Mouse (Mus musculus): ENCODE measurements around the gene BC037034. TPM values are rescaled to one million over a fixed set of nuclear protein-coding genes. Genes with fewer than 3 reads are reported as not detected.

The BC037034 gene
- total and polyA plus RNA-seq, 2 experiments from 2014 or later, result 1.1 to 13.4 TPM

Other genes starting within 250 kb of the BC037034 start
- gene Smok3a, start 242.8 kb downstream of the BC037034 start, total RNA-seq (2014; rRNA removed; ENCODE audit: low replicate concordance), result not detected in 2 replicates
- gene Smok3a, start 242.8 kb downstream of the BC037034 start, polyA plus RNA-seq (2015; fragmentation: Nextera tagmentation; extraction: Ambion mirVana), result not detected in 2 replicates
- gene Smok3b, start 242.6 kb downstream of the BC037034 start, total RNA-seq (2014; rRNA removed; ENCODE audit: low replicate concordance), result not detected in 2 replicates
- not detected in 2 replicates for gene Smok3b, start 242.6 kb downstream of the BC037034 start, polyA plus RNA-seq (2015; fragmentation: Nextera tagmentation; extraction: Ambion mirVana)
- not detected in 2 replicates for gene Smok3c, start 210.8 kb downstream of the BC037034 start, total RNA-seq (2014; rRNA removed; ENCODE audit: low replicate concordance)
- not detected in 2 replicates for gene Smok3c, start 210.8 kb downstream of the BC037034 start, polyA plus RNA-seq (2015; fragmentation: Nextera tagmentation; extraction: Ambion mirVana)
- gene Zkscan1, start 178.9 kb downstream of the BC037034 start, total RNA-seq (2014; rRNA removed; ENCODE audit: low replicate concordance), result 10.9 and 19.1 TPM in 2 replicates
- 5.4 and 6.5 TPM in 2 replicates for gene Zkscan1, start 178.9 kb downstream of the BC037034 start, polyA plus RNA-seq (2015; fragmentation: Nextera tagmentation; extraction: Ambion mirVana)
- gene Zscan21, start 147.1 kb downstream of the BC037034 start, total RNA-seq (2014; rRNA removed; ENCODE audit: low replicate concordance), result 7.7 and 14.0 TPM in 2 replicates
- 25.0 and 25.2 TPM in 2 replicates for gene Zscan21, start 147.1 kb downstream of the BC037034 start, polyA plus RNA-seq (2015; fragmentation: Nextera tagmentation; extraction: Ambion mirVana)
- 15.3 and 24.8 TPM in 2 replicates for gene Zfp113, start 108.3 kb downstream of the BC037034 start, total RNA-seq (2014; rRNA removed; ENCODE audit: low replicate concordance)
- gene Zfp113, start 108.3 kb downstream of the BC037034 start, polyA plus RNA-seq (2015; fragmentation: Nextera tagmentation; extraction: Ambion mirVana), result 8.3 and 9.3 TPM in 2 replicates
- gene Cops6, start 103.0 kb downstream of the BC037034 start, total RNA-seq (2014; rRNA removed; ENCODE audit: low replicate concordance), result 39.9 and 45.6 TPM in 2 replicates
- gene Cops6, start 103.0 kb downstream of the BC037034 start, polyA plus RNA-seq (2015; fragmentation: Nextera tagmentation; extraction: Ambion mirVana), result 281 and 291 TPM in 2 replicates
- gene Ap4m1, start 92.0 kb downstream of the BC037034 start, total RNA-seq (2014; rRNA removed; ENCODE audit: low replicate concordance), result 13.9 and 24.1 TPM in 2 replicates
- gene Ap4m1, start 92.0 kb downstream of the BC037034 start, polyA plus RNA-seq (2015; fragmentation: Nextera tagmentation; extraction: Ambion mirVana), result 6.1 and 6.5 TPM in 2 replicates
- 39.5 and 67.6 TPM in 2 replicates for gene Mcm7, start 91.6 kb downstream of the BC037034 start, total RNA-seq (2014; rRNA removed; ENCODE audit: low replicate concordance)
- 33.3 and 39.9 TPM in 2 replicates for gene Mcm7, start 91.6 kb downstream of the BC037034 start, polyA plus RNA-seq (2015; fragmentation: Nextera tagmentation; extraction: Ambion mirVana)
- 52.8 and 77.7 TPM in 2 replicates for gene Taf6, start 76.6 kb downstream of the BC037034 start, total RNA-seq (2014; rRNA removed; ENCODE audit: low replicate concordance)
- 33.4 and 39.1 TPM in 2 replicates for gene Taf6, start 76.6 kb downstream of the BC037034 start, polyA plus RNA-seq (2015; fragmentation: Nextera tagmentation; extraction: Ambion mirVana)
- gene Cnpy4, start 76.5 kb downstream of the BC037034 start, total RNA-seq (2014; rRNA removed; ENCODE audit: low replicate concordance), result 3.6 and 4.7 TPM in 2 replicates
- gene Cnpy4, start 76.5 kb downstream of the BC037034 start, polyA plus RNA-seq (2015; fragmentation: Nextera tagmentation; extraction: Ambion mirVana), result 8.7 and 11.4 TPM in 2 replicates
- 1.4 and 6.8 TPM in 2 replicates for gene Mblac1, start 69.7 kb downstream of the BC037034 start, total RNA-seq (2014; rRNA removed; ENCODE audit: low replicate concordance)
- gene Mblac1, start 69.7 kb downstream of the BC037034 start, polyA plus RNA-seq (2015; fragmentation: Nextera tagmentation; extraction: Ambion mirVana), result 5.1 and 5.6 TPM in 2 replicates
- gene Nxpe5, start 38.1 kb downstream of the BC037034 start, total RNA-seq (2014; rRNA removed; ENCODE audit: low replicate concordance), result 0.76 TPM in 1 of 2 replicates, not detected in the other
- gene Nxpe5, start 38.1 kb downstream of the BC037034 start, polyA plus RNA-seq (2015; fragmentation: Nextera tagmentation; extraction: Ambion mirVana), result 0.07 TPM in 1 of 2 replicates, not detected in the other
- gene Lamtor4, start 8.6 kb downstream of the BC037034 start, total RNA-seq (2014; rRNA removed; ENCODE audit: low replicate concordance), result 60.2 and 102 TPM in 2 replicates
- 101 and 104 TPM in 2 replicates for gene Lamtor4, start 8.6 kb downstream of the BC037034 start, polyA plus RNA-seq (2015; fragmentation: Nextera tagmentation; extraction: Ambion mirVana)
- not detected in 2 replicates for gene Gal3st4, start 8.8 kb upstream of the BC037034 start, total RNA-seq (2014; rRNA removed; ENCODE audit: low replicate concordance)
- gene Gal3st4, start 8.8 kb upstream of the BC037034 start, polyA plus RNA-seq (2015; fragmentation: Nextera tagmentation; extraction: Ambion mirVana), result 0.47 and 0.60 TPM in 2 replicates
- not detected in 2 replicates for gene Gm43720, start 15.9 kb upstream of the BC037034 start, total RNA-seq (2014; rRNA removed; ENCODE audit: low replicate concordance)
- gene Gm43720, start 15.9 kb upstream of the BC037034 start, polyA plus RNA-seq (2015; fragmentation: Nextera tagmentation; extraction: Ambion mirVana), result 0.05 and 0.07 TPM in 2 replicates
- gene Gpc2, start 16.0 kb upstream of the BC037034 start, total RNA-seq (2014; rRNA removed; ENCODE audit: low replicate concordance), result 1.1 and 6.0 TPM in 2 replicates
- 1.9 TPM in 2 replicates for gene Gpc2, start 16.0 kb upstream of the BC037034 start, polyA plus RNA-seq (2015; fragmentation: Nextera tagmentation; extraction: Ambion mirVana)
- gene Stag3, start 16.2 kb upstream of the BC037034 start, total RNA-seq (2014; rRNA removed; ENCODE audit: low replicate concordance), result 8.2 TPM in 1 of 2 replicates, not detected in the other
- 0.49 and 0.68 TPM in 2 replicates for gene Stag3, start 16.2 kb upstream of the BC037034 start, polyA plus RNA-seq (2015; fragmentation: Nextera tagmentation; extraction: Ambion mirVana)
- gene Pvrig, start 77.9 kb upstream of the BC037034 start, total RNA-seq (2014; rRNA removed; ENCODE audit: low replicate concordance), result not detected in 2 replicates
- not detected in 2 replicates for gene Pvrig, start 77.9 kb upstream of the BC037034 start, polyA plus RNA-seq (2015; fragmentation: Nextera tagmentation; extraction: Ambion mirVana)
- 6.6 and 15.5 TPM in 2 replicates for gene Zfp157, start 177.4 kb upstream of the BC037034 start, total RNA-seq (2014; rRNA removed; ENCODE audit: low replicate concordance)
- 13.1 and 14.4 TPM in 2 replicates for gene Zfp157, start 177.4 kb upstream of the BC037034 start, polyA plus RNA-seq (2015; fragmentation: Nextera tagmentation; extraction: Ambion mirVana)